Mouse (Mus musculus): Measurements from ENCODE around the gene Grb10. TPM values are rescaled to one million over a fixed set of nuclear protein-coding genes. Genes with fewer than 3 reads are reported as not detected.
A peak's percentile ranks its signal among the peaks of the same experiment; 100 is the strongest.

Gene Grb10
- polyA plus RNA-seq, 1 experiment from 2014 or later: 414 TPM

GRCm38 (mm10) chr11:11989850-11990249 lies 48.6 kb downstream of the Grb10 start:
- H3K27ac ChIP-seq: no peak overlapping the region
- H3K27me3 ChIP-seq: no peaks in the 10 kb centered on the region
- H3K9me3 ChIP-seq (replicated peaks): no peaks in the 10 kb centered on the region
- H3K36me3 ChIP-seq: no peaks in the 10 kb centered on the region
- no peak for ATAC-seq (ENCODE audit: low FRiP score)
- no peaks in the 10 kb centered on the region for H3K4me1 ChIP-seq
- H3K4me2 ChIP-seq (replicated peaks): no peak overlapping the region
- no peak overlapping the region for H3K4me3 ChIP-seq
- H3K9ac ChIP-seq: no peak overlapping the region
- 88% methylated on average over 4 of the region's 4 CpGs for WGBS

GRCm38 (mm10) chr11:11987233-11987632 lies 51.2 kb downstream of the Grb10 start:
- ATAC-seq (ENCODE audit: low FRiP score): no peak
- 84% methylated on average over 3 of the region's 3 CpGs for WGBS
- no peak overlapping the region for H3K4me3 ChIP-seq

GRCm38 (mm10) chr11:11978611-11979197 lies 59.8 kb downstream of the Grb10 start:
- no peaks in the 10 kb centered on the region for H3K36me3 ChIP-seq
- no peaks in the 10 kb centered on the region for H3K4me1 ChIP-seq
- no peaks in the 10 kb centered on the region for H3K27me3 ChIP-seq
- H3K27ac ChIP-seq: no peak overlapping the region
- no peaks in the 10 kb centered on the region for H3K9me3 ChIP-seq (replicated peaks)
- H3K9ac ChIP-seq: no peak overlapping the region
- no peak for ATAC-seq (ENCODE audit: low FRiP score)
- 74% methylated on average over 5 of the region's 5 CpGs for WGBS
- no peak overlapping the region for H3K4me3 ChIP-seq
- H3K4me2 ChIP-seq (replicated peaks): no peak overlapping the region

More at GRCm38 (mm10) chr11:11987233-11987632, 51.2 kb downstream of the Grb10 start:
- Histone ChIP-seq H3K9me3 (replicated peaks) (no peaks in the 10 kb centered on the region), H3K27me3 (no peaks in the 10 kb centered on the region), H3K4me2 (replicated peaks) (no peak overlapping the region), H3K27ac (no peak overlapping the region), H3K9ac (no peak overlapping the region), H3K36me3 (no peaks in the 10 kb centered on the region), H3K4me1 (no peaks in the 10 kb centered on the region)

GRCm38 (mm10) chr11:11974591-11975255 lies 63.8 kb downstream of the Grb10 start:
- Histone ChIP-seq H3K36me3 (peaks cover 4% of the 10 kb centered on the region; the same call in 1 of the 2 replicates), H3K4me3 (no peak overlapping the region), H3K9ac (no peak overlapping the region), H3K27ac (no peak overlapping the region), H3K4me2 (replicated peaks) (no peak overlapping the region), H3K4me1 (no peaks in the 10 kb centered on the region), H3K9me3 (replicated peaks) (no peaks in the 10 kb centered on the region), H3K27me3 (no peaks in the 10 kb centered on the region)
- ATAC-seq (ENCODE audit: low FRiP score): peak; percentile 61
- 29% methylated on average over 10 of the region's 10 CpGs for WGBS

- peaks cover 4% of the 10 kb centered on the region; the same call in 1 of the 2 replicates for H3K36me3 ChIP-seq
- H3K4me1 ChIP-seq: no peaks in the 10 kb centered on the region
- no peaks in the 10 kb centered on the region for H3K27me3 ChIP-seq
- ATAC-seq (ENCODE audit: low FRiP score): peak; percentile 79
- no peak overlapping the region for H3K9ac ChIP-seq
- no peak overlapping the region for H3K4me3 ChIP-seq
- 45% methylated on average over 8 of the region's 8 CpGs for WGBS
- H3K9me3 ChIP-seq (replicated peaks): no peaks in the 10 kb centered on the region
- no peak overlapping the region for H3K27ac ChIP-seq
- H3K4me2 ChIP-seq (replicated peaks): no peak overlapping the region
Observed at GRCm38 (mm10) chr11:11973366-11974014, 65.0 kb downstream of the Grb10 start.

GRCm38 (mm10) chr11:11972401-11973110 lies 65.9 kb downstream of the Grb10 start:
- 73% methylated on average over 6 of the region's 6 CpGs for WGBS
- Histone ChIP-seq H3K27me3 (no peaks in the 10 kb centered on the region), H3K9me3 (replicated peaks) (no peaks in the 10 kb centered on the region), H3K4me1 (no peaks in the 10 kb centered on the region), H3K4me3 (no peak overlapping the region), H3K4me2 (replicated peaks) (no peak overlapping the region), H3K9ac (no peak overlapping the region), H3K27ac (no peak overlapping the region), H3K36me3 (peaks cover 4% of the 10 kb centered on the region; the same call in 1 of the 2 replicates)
- ATAC-seq (ENCODE audit: low FRiP score): 0 out of 2 replicates have a peak, but pooled peaks have one; percentile 35

GRCm38 (mm10) chr11:11970246-11970645 lies 68.2 kb downstream of the Grb10 start:
- H3K4me1 ChIP-seq: no peaks in the 10 kb centered on the region
- H3K27me3 ChIP-seq: no peaks in the 10 kb centered on the region
- H3K4me3 ChIP-seq: no peak overlapping the region
- no peaks in the 10 kb centered on the region for H3K9me3 ChIP-seq (replicated peaks)
- H3K27ac ChIP-seq: no peak overlapping the region
- H3K4me2 ChIP-seq (replicated peaks): no peak overlapping the region
- no peak overlapping the region for H3K9ac ChIP-seq
- ATAC-seq (ENCODE audit: low FRiP score): no peak
- WGBS: 95% methylated on average over 11 of the region's 11 CpGs
- peaks cover 4% of the 10 kb centered on the region; the same call in 1 of the 2 replicates for H3K36me3 ChIP-seq

- Histone ChIP-seq H3K9me3 (replicated peaks) (no peaks in the 10 kb centered on the region), H3K4me1 (peaks cover 2% of the 10 kb centered on the region), H3K27ac (peak overlapping the region; percentile 18; the same call in 1 of the 2 replicates), H3K4me2 (replicated peaks) (no peak overlapping the region), H3K27me3 (no peaks in the 10 kb centered on the region), H3K4me3 (no peak overlapping the region), H3K9ac (no peak overlapping the region), H3K36me3 (peaks cover 4% of the 10 kb centered on the region; the same call in 1 of the 2 replicates)
- no peak for ATAC-seq (ENCODE audit: low FRiP score)
- 56% methylated on average over 6 of the region's 6 CpGs for WGBS
Observed at GRCm38 (mm10) chr11:11968830-11969229, 69.7 kb downstream of the Grb10 start.

GRCm38 (mm10) chr11:11967519-11967918 lies 71.0 kb downstream of the Grb10 start:
- WGBS: 87% methylated on average over 8 of the region's 8 CpGs
- Histone ChIP-seq H3K9ac (no peak overlapping the region), H3K9me3 (replicated peaks) (no peaks in the 10 kb centered on the region), H3K4me3 (no peak overlapping the region), H3K4me2 (replicated peaks) (no peak overlapping the region), H3K27ac (no peak overlapping the region), H3K4me1 (peaks cover 8% of the 10 kb centered on the region), H3K36me3 (peaks cover 4% of the 10 kb centered on the region; the same call in 1 of the 2 replicates), H3K27me3 (no peaks in the 10 kb centered on the region)
- no peak for ATAC-seq (ENCODE audit: low FRiP score)

- no peak overlapping the region for H3K4me2 ChIP-seq (replicated peaks)
- H3K4me1 ChIP-seq: peaks cover 10% of the 10 kb centered on the region
- H3K27ac ChIP-seq: 0 out of 2 replicates have a peak overlapping the region, but pooled peaks have one; percentile 12
- H3K4me3 ChIP-seq: no peak overlapping the region
- ATAC-seq (ENCODE audit: low FRiP score): no peak
- H3K9ac ChIP-seq: no peak overlapping the region
- H3K9me3 ChIP-seq (replicated peaks): no peaks in the 10 kb centered on the region
- no peaks in the 10 kb centered on the region for H3K27me3 ChIP-seq
- 89% methylated on average over 3 of the region's 3 CpGs for WGBS
- H3K36me3 ChIP-seq: peaks cover 4% of the 10 kb centered on the region; the same call in 1 of the 2 replicates
Observed at GRCm38 (mm10) chr11:11966220-11966619, 72.3 kb downstream of the Grb10 start.

GRCm38 (mm10) chr11:11965501-11966125 lies 72.9 kb downstream of the Grb10 start:
- ATAC-seq (ENCODE audit: low FRiP score): no peak
- no peak overlapping the region for H3K4me2 ChIP-seq (replicated peaks)
- H3K4me3 ChIP-seq: no peak overlapping the region
- no peak overlapping the region for H3K9ac ChIP-seq
- H3K27me3 ChIP-seq: no peaks in the 10 kb centered on the region
- 80% methylated on average over 12 of the region's 12 CpGs for whole genome bisulfite sequencing
- H3K27ac ChIP-seq: no peak overlapping the region
- H3K9me3 ChIP-seq (replicated peaks): no peaks in the 10 kb centered on the region
- H3K4me1 ChIP-seq: peaks cover 13% of the 10 kb centered on the region
- peaks cover 4% of the 10 kb centered on the region; the same call in 1 of the 2 replicates for H3K36me3 ChIP-seq

Measured in hindbrain, embryonic 12.5 days (tissue).